Mouse (Mus musculus): Measurements from ENCODE around the gene Ifi213. TPM values are rescaled to one million over a fixed set of nuclear protein-coding genes. Genes with fewer than 3 reads are reported as not detected.
"Not testable (repeated sequence)": the region's sequence is repeated elsewhere in the genome, so short reads cannot be mapped to it uniquely, and the experiment has no call there.

The Ifi213 gene
- polyA plus RNA-seq, 1 experiment from 2014 or later: not detected

DNA sequence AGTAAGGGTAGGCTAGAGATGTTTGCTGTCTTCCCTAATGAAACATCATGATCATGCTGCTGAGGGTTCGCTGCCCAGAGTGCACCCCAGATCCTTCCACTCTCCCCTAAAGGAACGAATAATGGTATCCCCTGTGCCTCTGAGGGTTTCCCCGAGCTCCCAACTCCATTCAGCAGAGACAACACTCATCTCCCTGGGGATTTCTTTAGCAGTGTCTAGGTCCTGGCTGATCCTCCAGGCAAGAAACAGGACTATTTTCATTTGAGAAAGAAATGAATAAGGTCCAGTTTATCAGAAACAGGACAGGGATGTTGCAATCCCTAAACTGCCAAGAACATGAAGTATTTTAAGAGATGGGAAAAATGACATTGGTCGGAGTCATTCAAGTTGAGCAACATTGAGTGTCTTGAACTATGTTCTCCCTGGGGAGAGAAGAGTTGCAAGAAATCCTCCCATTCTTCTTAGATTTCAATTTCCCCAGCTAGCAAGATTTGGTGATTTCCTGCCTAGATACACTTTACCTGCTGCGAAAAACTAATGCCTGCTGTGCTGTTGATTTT, 48.5 kb downstream of the Ifi213 start:
- not testable (repeated sequence) for H3K9ac ChIP-seq; H3K4me3 ChIP-seq (replicated peaks); ATAC-seq (ENCODE audit: low read depth); H3K4me2 ChIP-seq; H3K36me3 ChIP-seq; H3K27me3 ChIP-seq; H3K9me3 ChIP-seq (replicated peaks); H3K4me1 ChIP-seq (replicated peaks); DNase-seq; H3K27ac ChIP-seq
- 47% methylated on average over 5 of the region's 5 CpGs for WGBS (ENCODE audit: insufficient replicate concordance)

DNA sequence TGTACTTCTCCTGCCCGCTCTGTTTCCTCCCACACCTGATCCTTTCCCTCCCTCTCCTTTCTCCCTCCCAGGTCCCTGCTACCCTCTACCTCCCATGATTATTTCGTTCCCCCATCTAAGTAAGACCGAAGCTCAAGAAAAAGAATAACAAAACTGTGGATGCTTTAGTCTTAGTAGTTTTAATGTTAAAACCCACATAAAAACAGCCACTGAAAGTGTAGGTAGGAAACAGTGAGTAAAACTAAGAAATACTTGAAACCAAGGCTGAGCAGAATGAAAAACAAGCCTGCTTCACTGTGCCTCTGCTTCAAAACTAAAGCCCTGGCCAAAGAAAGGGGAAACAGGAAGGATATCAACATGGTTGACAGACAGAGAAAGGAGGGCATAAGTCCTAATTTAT, 50.3 kb downstream of the Ifi213 start:
- H3K27ac ChIP-seq; H3K9ac ChIP-seq; H3K9me3 ChIP-seq (replicated peaks); H3K4me2 ChIP-seq; H3K4me3 ChIP-seq (replicated peaks); H3K4me1 ChIP-seq (replicated peaks); ATAC-seq (ENCODE audit: low read depth); H3K27me3 ChIP-seq; DNase-seq; H3K36me3 ChIP-seq: not testable (repeated sequence)
- 65% methylated on average over 3 of the region's 3 CpGs for WGBS (ENCODE audit: insufficient replicate concordance)

DNA sequence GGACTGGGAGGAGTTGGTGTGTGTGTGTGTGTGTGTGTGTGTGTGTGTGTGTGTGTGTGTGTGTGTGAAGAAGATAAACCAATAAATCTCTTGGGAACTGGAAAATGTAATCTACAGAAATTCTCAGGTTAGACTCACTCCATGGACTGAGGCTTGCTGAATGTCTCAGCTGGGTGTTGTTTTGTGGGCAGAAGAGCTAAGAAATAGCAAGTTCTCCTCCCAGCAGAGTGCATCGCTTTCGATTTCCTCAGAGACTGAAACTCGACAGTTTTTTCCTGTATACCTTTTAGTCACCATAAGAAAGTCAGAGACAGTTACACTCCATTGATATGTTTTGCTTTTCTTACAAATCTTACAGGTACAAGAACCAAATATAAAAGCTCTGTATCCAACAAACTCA, 63.3 kb downstream of the Ifi213 start, which contains the start of gene Ifi214:
Gene Ifi214 (minus strand): TSS at position 167 of the 400 bp plus-strand sequence.
- not testable (repeated sequence) for H3K9ac ChIP-seq; H3K27ac ChIP-seq; DNase-seq; ATAC-seq (ENCODE audit: low read depth); H3K4me3 ChIP-seq (replicated peaks); H3K36me3 ChIP-seq; H3K4me2 ChIP-seq; H3K4me1 ChIP-seq (replicated peaks); H3K27me3 ChIP-seq; H3K9me3 ChIP-seq (replicated peaks)
- 63% methylated on average over 3 of the region's 3 CpGs for WGBS (ENCODE audit: insufficient replicate concordance)

- no peak for ATAC-seq (ENCODE audit: low read depth)
- no peak overlapping the region for H3K4me2 ChIP-seq
Measured at GRCm38 (mm10) chr1:173521452-173521851, 77.6 kb downstream of the Ifi213 start.

More at GRCm38 (mm10) chr1:173521452-173521851, 77.6 kb downstream of the Ifi213 start:
- Histone ChIP-seq H3K27me3 (no peaks in the 10 kb centered on the region), H3K4me1 (replicated peaks) (no peaks in the 10 kb centered on the region), H3K4me3 (replicated peaks) (no peak overlapping the region), H3K9me3 (replicated peaks) (no peaks in the 10 kb centered on the region), H3K27ac (no peak overlapping the region), H3K9ac (no peak overlapping the region), H3K36me3 (no peaks in the 10 kb centered on the region)
- DNase-seq: no peak

Small RNA genes lying within 50 kb of the gene (microRNA-seq; reads per million reads assigned to microRNA genes)
- gene Gm44339 (not detected), gene Gm44481 (not detected)

Other genes with a start within 250 kb of the Ifi213 start
- gene Aim2, start 248.4 kb downstream of the Ifi213 start, polyA plus RNA-seq (2015; fragmentation: Nextera tagmentation; extraction: Ambion mirVana): 4.3 and 5.1 TPM in 2 replicates
- gene Cadm3, start 231.6 kb downstream of the Ifi213 start, polyA plus RNA-seq (2015; fragmentation: Nextera tagmentation; extraction: Ambion mirVana): 1.1 and 1.5 TPM in 2 replicates
- gene Ifi206, start 108.2 kb downstream of the Ifi213 start, polyA plus RNA-seq (2015; fragmentation: Nextera tagmentation; extraction: Ambion mirVana): 0.10 and 0.12 TPM in 2 replicates
- not detected in 2 replicates for gene Ifi214, start 63.3 kb downstream of the Ifi213 start, polyA plus RNA-seq (2015; fragmentation: Nextera tagmentation; extraction: Ambion mirVana)
- gene Ifi209, start 31.6 kb upstream of the Ifi213 start, polyA plus RNA-seq (2015; fragmentation: Nextera tagmentation; extraction: Ambion mirVana): 0.17 and 0.32 TPM in 2 replicates
- gene Ifi208, start 74.4 kb upstream of the Ifi213 start, polyA plus RNA-seq (2015; fragmentation: Nextera tagmentation; extraction: Ambion mirVana): not detected in 2 replicates
- 0.78 and 1.1 TPM in 2 replicates for gene Ifi207, start 142.5 kb upstream of the Ifi213 start, polyA plus RNA-seq (2015; fragmentation: Nextera tagmentation; extraction: Ambion mirVana)
- gene Ifi204, start 167.7 kb upstream of the Ifi213 start, polyA plus RNA-seq (2015; fragmentation: Nextera tagmentation; extraction: Ambion mirVana): 3.0 and 4.5 TPM in 2 replicates

Measured in liver, embryonic 13.5 days (tissue).